Mouse (Mus musculus) left cerebral cortex, postnatal 36 days (tissue): Measurements from ENCODE around the gene Lrrk2. TPM values are rescaled to one million over a fixed set of nuclear protein-coding genes. Genes with fewer than 3 reads are reported as not detected.
A peak's percentile ranks its signal among the peaks of the same experiment; 100 is the strongest.
"Not testable (repeated sequence)": the region's sequence is repeated elsewhere in the genome, so short reads cannot be mapped to it uniquely, and the experiment has no call there.

ENCODE experiments used
- DNase-seq, 2 experiments: peaks; one replicate each; pipeline ENCODE4 v3.0.0; 2021 to 2022; ENCODE audit warnings: low spot score in 2 of 2, mixed read lengths in 1 of 2
- intact Hi-C: fragments of 180-260 bp; cut with DNase I; formaldehyde crosslinking; loops from one replicate; pipeline ENCODE4 v1.15.1; 2025
- total RNA-seq, 2 experiments: library from RNA; stranded (reverse); gene quantifications; 2 replicates each; pipeline ENCODE4 v1.2.3; 2021

The Lrrk2 gene
- total RNA-seq, 2 experiments from 2014 or later: 37.2 to 43.8 TPM

- no peak for DNase-seq
- intact Hi-C loops: no loop called here
Measured at GRCm38 (mm10) chr15:91772041-91772440, 99.1 kb downstream of the Lrrk2 start.

GRCm38 (mm10) chr15:91779166-91779565 is 106.2 kb downstream of the Lrrk2 start:
- intact Hi-C loops: no loop called here
- no peak for DNase-seq

- intact Hi-C loops: loop anchor here (5.0 kb wide), 1 partner anchor 451 kb away; no protein-coding TSS in a partner anchor
- DNase-seq: peak; percentile 26
Measured at GRCm38 (mm10) chr15:91781172-91781571, 108.2 kb downstream of the Lrrk2 start.

GRCm38 (mm10) chr15:91788338-91788737 is 115.4 kb downstream of the Lrrk2 start:
- DNase-seq: no peak
- intact Hi-C loops: no loop called here

GRCm38 (mm10) chr15:91806463-91806862 is 133.5 kb downstream of the Lrrk2 start:
- DNase-seq: no peak
- intact Hi-C loops: no loop called here

- intact Hi-C loops: no loop called here
- no peak for DNase-seq
Measured at GRCm38 (mm10) chr15:91835319-91835718, 162.3 kb downstream of the Lrrk2 start.

GRCm38 (mm10) chr15:91837965-91838364 is 165.0 kb downstream of the Lrrk2 start, which contains the start of gene Smgc:
Gene Smgc, plus strand, starts transcription at chr15:91838265.
- DNase-seq: no peak
- intact Hi-C loops: no loop called here

GRCm38 (mm10) chr15:91864130-91864529 is 191.2 kb downstream of the Lrrk2 start:
- DNase-seq, intact Hi-C loops: not testable (repeated sequence)

Other genes with a start within 250 kb of the Lrrk2 start
- 100 to 1,000 TPM; 104 to 105 TPM for gene Slc2a13, start 99.9 kb upstream of the Lrrk2 start, total RNA-seq
- not detected for gene Smgc, start 165.1 kb downstream of the Lrrk2 start, total RNA-seq